Mouse (Mus musculus) kidney, embryonic 14.5 days (tissue): ENCODE results near the gene Ttc39b. TPM values are rescaled to one million over a fixed set of nuclear protein-coding genes. Genes with fewer than 3 reads are reported as not detected.
"Not testable (repeated sequence)": the region's sequence is repeated elsewhere in the genome, so short reads cannot be mapped to it uniquely, and the experiment has no call there.

Experiments
- ATAC-seq: fragments of 200-750 bp; cut with Nextera tagmentation; 2 replicates; pipeline ENCODE4 v1.8.0; 2017; ENCODE audit warnings: moderate number of reproducible peaks, mild to moderate bottlenecking, moderate TSS enrichment, moderate library complexity; ENCODE audit not compliant: low FRiP score, low TSS enrichment
- H3K27ac ChIP-seq: fragments of 300-500 bp; sonication (generic); 2 replicates; pipeline ENCODE4 v1.5.1; 2014; ENCODE audit warnings: low read depth, mild to moderate bottlenecking, low read length, moderate library complexity, mixed read lengths
- H3K27me3 ChIP-seq: fragments of 300-500 bp; sonication (generic); 2 replicates; pipeline ENCODE4 v1.6.1; 2014; ENCODE audit warnings: mild to moderate bottlenecking, low read length; ENCODE audit not compliant: control insufficient read depth, insufficient read depth
- H3K36me3 ChIP-seq: fragments of 300-500 bp; sonication (generic); 2 replicates; pipeline ENCODE4 v1.6.1; 2014; ENCODE audit warnings: low read length, mixed read lengths; ENCODE audit not compliant: control insufficient read depth, insufficient read depth
- H3K4me1 ChIP-seq: fragments of 300-500 bp; sonication (generic); 2 replicates; pipeline ENCODE4 v1.6.1; 2014; ENCODE audit warnings: low read length, mixed read lengths; ENCODE audit not compliant: control insufficient read depth, insufficient read depth
- H3K4me2 ChIP-seq: fragments of 300-500 bp; sonication (generic); replicated peaks from 2 replicates; pipeline ENCODE4 v1.6.1; 2014; ENCODE audit warnings: low read depth, mild to moderate bottlenecking, low read length
- H3K4me3 ChIP-seq: fragments of 300-500 bp; sonication (generic); 2 replicates; pipeline ENCODE4 v1.5.1; 2014; ENCODE audit warnings: mild to moderate bottlenecking, low read length
- H3K9ac ChIP-seq: fragments of 300-500 bp; sonication (generic); 2 replicates; pipeline ENCODE4 v1.6.1; 2014; ENCODE audit warnings: low read depth, mild to moderate bottlenecking, low read length, moderate library complexity
- H3K9me3 ChIP-seq: fragments of 300-500 bp; sonication (generic); 2 replicates; pipeline ENCODE4 v1.6.1; 2016; ENCODE audit warnings: low read length; ENCODE audit not compliant: control insufficient read depth
- WGBS: fragments of 180-500 bp; shearing (Covaris S2); extraction: QIAGEN DNeasy Blood & Tissue Kit; methylation state at CpG from one replicate; pipeline ENCODE4 v1.1.7; 2014; 5-methylcytosine and 5-hydroxymethylcytosine counted together
- polyA plus RNA-seq: library from polyadenylated mRNA; unstranded; fragments of >200 nt; fragmentation: Nextera tagmentation; extraction: Ambion mirVana; gene quantifications from 2 replicates; pipeline ENCODE4 v1.2.1, GENCODE M21; 2014

Ttc39b gene
- polyA plus RNA-seq, 1 experiment from 2014 or later = 2.3 TPM

DNA sequence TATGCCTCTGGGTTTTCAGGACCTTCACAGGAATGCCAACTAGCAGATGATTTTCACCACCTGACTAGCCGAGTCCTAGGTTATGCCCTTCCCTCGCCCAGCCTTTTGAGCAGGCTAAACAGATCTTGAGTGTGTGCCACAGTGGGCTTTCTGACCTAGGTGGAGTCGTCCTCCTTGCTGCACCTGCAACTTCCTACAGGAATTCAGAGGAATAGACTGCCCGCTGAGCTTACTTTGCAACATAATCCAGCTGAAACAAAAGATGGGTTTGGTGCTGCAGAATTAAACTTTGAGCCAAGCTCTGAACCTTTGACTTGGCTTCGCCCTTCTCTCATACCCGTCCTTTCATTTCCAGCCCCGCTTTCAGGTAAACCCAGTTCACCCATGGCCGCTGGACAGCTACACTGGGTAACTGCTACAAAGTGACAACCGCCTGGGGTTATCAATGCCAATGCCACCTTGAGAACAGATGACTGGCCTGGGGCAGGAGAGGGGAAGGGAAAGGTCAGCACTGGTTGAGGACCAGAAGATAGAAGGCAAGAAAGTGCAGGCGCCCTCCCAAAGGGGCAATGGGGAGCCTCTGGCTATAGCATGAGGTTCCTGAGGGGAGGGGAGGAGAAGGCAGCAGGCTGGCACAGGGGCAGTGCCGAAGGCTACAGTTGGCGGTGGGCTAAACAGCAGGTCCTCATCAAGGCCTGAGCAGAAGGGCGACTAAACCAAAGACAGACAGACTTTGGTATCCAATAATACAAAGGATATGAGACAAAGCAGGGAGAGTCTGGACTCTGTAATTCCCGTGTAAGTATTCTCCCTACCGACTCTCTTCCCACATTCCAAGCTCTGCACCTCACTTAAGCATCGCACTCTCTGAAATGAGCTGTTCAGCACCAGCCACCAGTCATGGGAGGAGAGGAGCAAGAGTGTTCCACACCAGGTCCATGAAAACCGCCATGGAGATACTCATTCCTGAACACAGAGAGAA, 66.5 kb downstream of the Ttc39b start:
- Histone ChIP-seq H3K9me3 (no peaks in the 10 kb centered on the region), H3K36me3 (no peaks in the 10 kb centered on the region), H3K4me3 (no peak overlapping the region), H3K4me1 (no peaks in the 10 kb centered on the region), H3K4me2 (no peak overlapping the region), H3K27me3 (no peaks in the 10 kb centered on the region), H3K9ac (no peak overlapping the region), H3K27ac (no peak overlapping the region)
- ATAC-seq = no peak
- 69% methylated on average over 17 of the region's 17 CpGs for WGBS

DNA sequence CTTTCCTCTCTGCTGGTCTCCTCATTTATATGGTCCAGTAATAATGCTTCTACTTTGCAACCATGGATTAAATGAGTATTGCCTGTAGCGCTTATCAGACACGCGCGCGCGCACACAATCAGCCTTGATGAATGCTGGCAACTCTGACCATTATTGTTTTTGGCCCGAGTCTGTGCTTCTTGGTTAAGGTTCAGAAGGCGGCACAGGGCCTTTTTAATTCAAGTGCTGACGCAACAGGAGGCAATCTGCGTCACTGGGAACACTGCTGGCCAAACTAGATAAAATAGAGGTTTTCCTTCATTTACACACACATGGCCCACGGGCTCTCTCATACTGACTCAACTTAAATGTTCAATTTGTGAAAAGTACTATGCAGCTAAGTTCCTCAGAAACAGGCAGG, 67.3 kb downstream of the Ttc39b start:
- no peak overlapping the region for H3K4me3 ChIP-seq
- WGBS = 82% methylated on average over 11 of the region's 11 CpGs
- no peak for ATAC-seq
- H3K9ac ChIP-seq = no peak overlapping the region
- no peaks in the 10 kb centered on the region for H3K4me1 ChIP-seq
- no peaks in the 10 kb centered on the region for H3K36me3 ChIP-seq
- H3K4me2 ChIP-seq = no peak overlapping the region
- H3K27me3 ChIP-seq = no peaks in the 10 kb centered on the region
- H3K9me3 ChIP-seq = no peaks in the 10 kb centered on the region
- H3K27ac ChIP-seq = no peak overlapping the region

DNA sequence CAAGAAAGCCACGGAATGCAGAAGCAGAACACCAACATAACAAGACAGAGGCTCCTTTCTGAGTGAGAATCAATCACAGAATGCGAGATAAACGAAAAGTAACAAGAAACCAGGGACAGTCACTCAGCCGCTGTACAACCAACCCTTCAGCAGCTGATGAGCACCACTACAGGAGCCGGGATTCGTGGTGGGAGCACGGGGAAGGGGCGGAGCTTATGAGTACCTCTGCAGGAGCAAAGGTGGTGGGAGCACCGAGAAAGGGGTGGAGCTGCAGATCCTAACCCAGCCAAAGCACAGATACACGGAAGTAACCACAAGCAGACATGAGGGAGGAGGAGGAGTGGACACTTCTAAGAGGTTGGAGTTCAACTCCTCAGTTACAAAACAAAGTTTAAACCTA, 69.1 kb downstream of the Ttc39b start:
- 0 out of 2 replicates have a peak, but pooled peaks cover 5% of the 10 kb centered on the region for H3K4me1 ChIP-seq
- H3K9ac ChIP-seq = no peak overlapping the region
- no peaks in the 10 kb centered on the region for H3K36me3 ChIP-seq
- no peak overlapping the region for H3K4me2 ChIP-seq
- no peaks in the 10 kb centered on the region for H3K9me3 ChIP-seq
- no peak overlapping the region for H3K4me3 ChIP-seq
- H3K27me3 ChIP-seq = no peaks in the 10 kb centered on the region
- no peak overlapping the region for H3K27ac ChIP-seq
- 90% methylated on average over 10 of the region's 10 CpGs for WGBS
- no peak for ATAC-seq

- no peak overlapping the region for H3K4me2 ChIP-seq
- no peaks in the 10 kb centered on the region for H3K9me3 ChIP-seq
- H3K27ac ChIP-seq = no peak overlapping the region
- H3K27me3 ChIP-seq = no peaks in the 10 kb centered on the region
- 0 out of 2 replicates have a peak, but pooled peaks cover 5% of the 10 kb centered on the region for H3K4me1 ChIP-seq
- H3K4me3 ChIP-seq = no peak overlapping the region
- ATAC-seq = no peak
- 87% methylated on average over 6 of the region's 6 CpGs for WGBS
- no peak overlapping the region for H3K9ac ChIP-seq
- H3K36me3 ChIP-seq = no peaks in the 10 kb centered on the region
Measured at GRCm38 (mm10) chr4:83253679-83254078, 70.4 kb downstream of the Ttc39b start.

DNA sequence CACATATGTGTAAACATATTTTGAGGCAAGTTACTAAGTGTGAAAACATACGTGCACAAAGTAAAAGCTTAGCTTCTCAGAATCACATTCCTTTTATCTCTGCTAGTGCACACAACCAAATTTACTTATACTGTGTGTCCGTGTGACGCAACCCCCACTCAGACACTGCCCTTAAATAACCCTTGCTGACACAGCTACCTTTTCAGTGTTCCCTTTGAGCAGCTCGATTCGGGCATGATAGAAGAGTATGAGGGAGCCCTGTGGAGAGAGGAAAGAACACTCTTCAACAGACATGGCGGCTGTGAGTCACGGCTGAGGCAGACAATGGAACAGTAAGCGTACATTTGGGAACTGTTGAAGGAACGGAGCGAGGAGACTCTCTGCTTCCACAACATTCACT, 80.3 kb downstream of the Ttc39b start:
- Histone ChIP-seq H3K9me3 (no peaks in the 10 kb centered on the region), H3K4me2 (no peak overlapping the region), H3K9ac (no peak overlapping the region), H3K27ac (no peak overlapping the region), H3K27me3 (no peaks in the 10 kb centered on the region), H3K4me1 (no peaks in the 10 kb centered on the region), H3K36me3 (no peaks in the 10 kb centered on the region), H3K4me3 (no peak overlapping the region)
- ATAC-seq = no peak
- WGBS = 92% methylated on average over 10 of the region's 10 CpGs

GRCm38 (mm10) chr4:83241630-83242029, 82.4 kb downstream of the Ttc39b start:
- H3K4me1 ChIP-seq = no peaks in the 10 kb centered on the region
- H3K4me2 ChIP-seq = no peak overlapping the region
- H3K9me3 ChIP-seq = no peaks in the 10 kb centered on the region
- no peak for ATAC-seq
- WGBS = 53% methylated on average over 5 of the region's 5 CpGs
- no peak overlapping the region for H3K27ac ChIP-seq
- H3K9ac ChIP-seq = no peak overlapping the region
- H3K4me3 ChIP-seq = no peak overlapping the region
- no peaks in the 10 kb centered on the region for H3K27me3 ChIP-seq
- no peaks in the 10 kb centered on the region for H3K36me3 ChIP-seq

DNA sequence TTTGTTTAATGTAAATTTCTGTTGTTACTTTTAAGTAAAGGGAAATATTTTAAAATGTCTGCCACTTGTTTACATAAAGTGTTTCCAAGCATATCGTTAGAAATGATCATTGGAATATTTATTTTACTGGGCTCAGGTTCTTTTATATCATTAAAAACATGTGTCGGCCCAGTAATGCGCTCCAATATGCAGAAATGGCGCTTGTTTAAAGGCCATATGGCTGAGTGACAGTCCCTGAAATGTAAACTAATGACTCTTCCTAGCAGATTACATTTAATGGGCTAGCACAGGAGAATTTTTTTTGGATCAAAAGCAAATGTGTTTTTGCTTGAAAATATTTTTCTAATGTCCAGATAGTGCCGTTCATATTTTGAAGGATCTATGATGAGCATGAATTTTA, 86.4 kb downstream of the Ttc39b start:
- Histone ChIP-seq H3K4me2 (no peak overlapping the region), H3K9ac (no peak overlapping the region), H3K4me1 (peaks cover 8% of the 10 kb centered on the region; the same call in 1 of the 2 replicates), H3K36me3 (no peaks in the 10 kb centered on the region), H3K27ac (no peak overlapping the region), H3K9me3 (no peaks in the 10 kb centered on the region), H3K27me3 (no peaks in the 10 kb centered on the region), H3K4me3 (no peak overlapping the region)
- ATAC-seq = no peak
- 71% methylated on average over 5 of the region's 5 CpGs for WGBS

GRCm38 (mm10) chr4:83235304-83235703, 88.8 kb downstream of the Ttc39b start:
- 84% methylated on average over 1 of the region's 3 CpGs for WGBS
- not testable (repeated sequence) for H3K27ac ChIP-seq, H3K27me3 ChIP-seq, H3K4me1 ChIP-seq, ATAC-seq, H3K4me2 ChIP-seq, H3K36me3 ChIP-seq, H3K9me3 ChIP-seq, H3K9ac ChIP-seq, H3K4me3 ChIP-seq

DNA sequence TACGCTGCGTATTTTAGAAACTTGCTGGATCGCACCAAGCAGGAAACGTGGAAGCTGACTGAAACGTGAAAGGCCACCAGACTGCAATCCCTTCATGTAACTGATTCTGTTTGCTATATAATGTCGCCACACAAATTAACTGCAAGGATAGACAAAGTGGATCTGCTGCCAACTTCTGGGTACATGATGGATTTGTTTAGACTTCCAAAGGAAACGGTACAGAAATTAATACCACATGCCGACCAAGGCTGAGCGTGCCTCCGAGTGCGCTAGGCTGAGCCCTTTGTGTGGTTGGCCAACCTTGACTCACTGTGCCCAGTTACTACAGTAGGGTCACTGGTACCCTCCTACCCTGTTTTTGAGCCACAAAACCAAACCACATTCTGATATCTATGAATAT, 89.3 kb downstream of the Ttc39b start:
- no peak overlapping the region for H3K4me2 ChIP-seq
- 77% methylated on average over 11 of the region's 11 CpGs for WGBS
- no peak overlapping the region for H3K27ac ChIP-seq
- H3K4me1 ChIP-seq = peaks cover 10% of the 10 kb centered on the region; the same call in 1 of the 2 replicates
- H3K36me3 ChIP-seq = no peaks in the 10 kb centered on the region
- no peak overlapping the region for H3K4me3 ChIP-seq
- ATAC-seq = no peak
- H3K27me3 ChIP-seq = no peaks in the 10 kb centered on the region
- H3K9me3 ChIP-seq = no peaks in the 10 kb centered on the region
- H3K9ac ChIP-seq = no peak overlapping the region
